Mouse (Mus musculus) adrenal gland, postnatal 10 days (tissue): ENCODE results near the gene Zfp319. TPM values are rescaled to one million over a fixed set of nuclear protein-coding genes. Genes with fewer than 3 reads are reported as not detected.
A peak's percentile ranks its signal among the peaks of the same experiment; 100 is the strongest.

Experiments
- DNase-seq: peaks from one replicate; pipeline ENCODE4 v3.0.0; 2021; ENCODE audit warnings: mixed read lengths
- total RNA-seq, 2 experiments: library from RNA; stranded (reverse); gene quantifications; 2 replicates each; pipeline ENCODE4 v1.2.3; 2021

Gene Zfp319
- total RNA-seq, 2 experiments from 2014 or later, result 10.5 to 11.3 TPM

- no peak for DNase-seq
These were observed 19.7 kb upstream of the Zfp319 start for GRCm38 (mm10) chr8:95351461-95351860.

GRCm38 (mm10) chr8:95348811-95349630 is 17.3 kb upstream of the Zfp319 start:
- peak; percentile 76 for DNase-seq

- DNase-seq, result no peak
These were observed 16.6 kb upstream of the Zfp319 start for GRCm38 (mm10) chr8:95348356-95348755.

- peak; percentile 82 for DNase-seq
These were observed 15.1 kb upstream of the Zfp319 start for GRCm38 (mm10) chr8:95346643-95347545.

GRCm38 (mm10) chr8:95344668-95345067 is 12.9 kb upstream of the Zfp319 start:
- no peak for DNase-seq

GRCm38 (mm10) chr8:95341721-95342120 is 10.0 kb upstream of the Zfp319 start:
- DNase-seq, result peak; percentile 59

GRCm38 (mm10) chr8:95336363-95336762 is 4.6 kb upstream of the Zfp319 start:
- DNase-seq, result no peak

- DNase-seq, result no peak
These were observed 4.0 kb upstream of the Zfp319 start for GRCm38 (mm10) chr8:95335706-95336105.

GRCm38 (mm10) chr8:95332437-95333199 is 868 bp upstream of the Zfp319 start:
- DNase-seq, result no peak

GRCm38 (mm10) chr8:95331156-95331719 is 512 bp downstream of the Zfp319 start:
- no peak for DNase-seq

GRCm38 (mm10) chr8:95330367-95330766 is 1.4 kb downstream of the Zfp319 start:
- DNase-seq, result no peak

- DNase-seq, result no peak
These were observed 3.8 kb downstream of the Zfp319 start for GRCm38 (mm10) chr8:95327866-95328465.

- no peak for DNase-seq
These were observed 4.9 kb downstream of the Zfp319 start for GRCm38 (mm10) chr8:95326822-95327221.

- DNase-seq, result no peak
These were observed 7.1 kb downstream of the Zfp319 start for GRCm38 (mm10) chr8:95324646-95325045.

- DNase-seq, result no peak
These were observed 8.5 kb downstream of the Zfp319 start for GRCm38 (mm10) chr8:95323201-95323600.

- peak; percentile 75 for DNase-seq
These were observed 11.3 kb downstream of the Zfp319 start for GRCm38 (mm10) chr8:95320224-95321139.

- no peak for DNase-seq
These were observed 16.4 kb downstream of the Zfp319 start for GRCm38 (mm10) chr8:95315350-95315749.

- peak; percentile 44 for DNase-seq
These were observed 17.0 kb downstream of the Zfp319 start for GRCm38 (mm10) chr8:95314707-95315106.

- DNase-seq, result no peak
These were observed 17.9 kb downstream of the Zfp319 start for GRCm38 (mm10) chr8:95313857-95314256.

GRCm38 (mm10) chr8:95312836-95313235 is 18.9 kb downstream of the Zfp319 start:
- peak; percentile 74 for DNase-seq
